ENCODE assay signal across 16 mouse cellular contexts in the genomic region with DNA sequence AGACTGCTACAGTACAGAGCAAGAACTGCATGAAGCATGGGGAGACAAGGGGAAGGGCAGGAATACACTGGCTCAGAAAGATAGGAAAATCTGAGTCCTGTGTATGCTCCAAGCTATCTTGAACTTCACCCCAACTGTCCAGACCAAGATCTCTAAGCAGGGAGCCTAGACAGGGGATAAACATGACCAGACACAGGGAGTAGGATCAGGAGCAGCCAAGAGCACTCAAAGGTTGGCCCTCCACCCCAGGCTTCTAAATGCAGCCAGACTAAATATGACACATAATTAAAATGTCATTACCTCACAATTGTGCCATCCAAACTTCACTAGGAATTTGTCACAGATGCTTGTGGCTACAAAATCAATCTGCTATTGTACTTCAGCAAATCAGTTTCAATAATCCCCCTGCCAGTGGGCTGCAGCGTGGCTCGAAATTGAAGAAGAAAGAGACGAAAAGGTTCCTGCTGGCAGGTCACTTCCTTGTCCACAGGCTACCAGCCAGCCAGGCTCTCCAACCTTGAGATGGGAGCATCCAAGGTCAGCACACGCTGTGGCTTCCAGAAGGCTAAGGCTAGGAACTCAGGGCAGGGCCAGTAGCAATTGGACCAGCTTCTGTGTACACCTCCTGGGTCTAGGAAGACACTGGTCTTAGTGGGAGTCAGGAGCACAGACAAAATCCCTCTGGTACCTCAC.
DNase-seq lines count a peak whose midpoint lies in the region; ATAC-seq lines count a peak whose summit lies in the region.
"Had no signal": no experiment of that assay in that cellular context is flagged by ENCODE, and none has a peak within 500 bp of the region (broad histone marks: within the 10 kb centered on the region; RNA-seq: fewer than 3 reads in every experiment).

No protein-coding gene starts in this region.

- ATAC-seq in granulocyte monocyte progenitor cell, adult 5-6 weeks (replicated peaks; ENCODE audit: poor library complexity, severe bottlenecking), result peak; percentile 13
- ATAC-seq in CD4-positive, CD25-positive, alpha-beta regulatory T cell, adult 4 months, result no peak
- ATAC-seq: forebrain, embryonic 16.5 days; hindbrain, postnatal 0 days; midbrain, embryonic 15.5 days had no signal

- DNase-seq in heart, adult 18-20 months, result peak; percentile 9 to 31
- DNase-seq in heart, postnatal 14 days, result no peak
- DNase-seq in ovary, postnatal 36 days (ENCODE audit: low spot score), result peak; percentile 12
- DNase-seq in ovary, postnatal 14 days (ENCODE audit: low spot score), result no peak
- DNase-seq in skeletal muscle tissue, adult 2 months (ENCODE audit: low read depth, low spot score), result peak; percentile 10
- DNase-seq: cerebellum, adult 11-12 months; cerebellum, postnatal 36 days; kidney, adult 18-20 months; kidney, postnatal 25 days; layer of hippocampus, adult 9-11 months; thymus, postnatal 25 days had no signal

- intact Hi-C loops in heart, postnatal 14 days (cut with DNase I), result no loop called here

Comparison
In these comparisons a context has a peak if more than half of its experiments do, and no peak if none do; other contexts are left out.
1. DNase-seq: peak in heart, adult 18-20 months (2 of 2), ovary, postnatal 36 days (single experiment) and skeletal muscle tissue, adult 2 months (single experiment); none in heart, postnatal 14 days (0 of 2) and ovary, postnatal 14 days (single experiment).